Mouse (Mus musculus) limb, embryonic 12.5 days (tissue): ENCODE data around the gene Rab5a. TPM values are rescaled to one million over a fixed set of nuclear protein-coding genes. Genes with fewer than 3 reads are reported as not detected.

Experiments
- ATAC-seq: fragments of 200-750 bp; cut with Nextera tagmentation; 2 replicates; pipeline ENCODE4 v1.8.0; 2017; ENCODE audit warnings: low read depth, moderate TSS enrichment; ENCODE audit not compliant: insufficient number of reproducible peaks, insufficient read depth, low FRiP score, low TSS enrichment
- H3K27ac ChIP-seq: fragments of 300-500 bp; sonication (generic); 2 replicates; pipeline ENCODE4 v1.5.1; 2016; ENCODE audit warnings: mild to moderate bottlenecking, moderate library complexity
- H3K27me3 ChIP-seq: fragments of 300-500 bp; sonication (generic); 2 replicates; pipeline ENCODE4 v1.6.1; 2016; ENCODE audit warnings: mild to moderate bottlenecking, moderate library complexity
- H3K36me3 ChIP-seq: fragments of 300-500 bp; sonication (generic); 2 replicates; pipeline ENCODE4 v1.6.1; 2016; ENCODE audit warnings: mild to moderate bottlenecking, moderate library complexity
- H3K4me1 ChIP-seq: fragments of 300-500 bp; sonication (generic); replicated peaks from 2 replicates; pipeline ENCODE4 v1.6.1; 2016
- H3K4me2 ChIP-seq: fragments of 300-500 bp; sonication (generic); 2 replicates; pipeline ENCODE4 v1.6.1; 2016; ENCODE audit warnings: mild to moderate bottlenecking, moderate library complexity
- H3K4me3 ChIP-seq: fragments of 300-500 bp; sonication (generic); replicated peaks from 2 replicates; pipeline ENCODE4 v1.5.1; 2016; ENCODE audit warnings: mild to moderate bottlenecking
- H3K9ac ChIP-seq: fragments of 300-500 bp; sonication (generic); replicated peaks from 2 replicates; pipeline ENCODE4 v1.6.1; 2016; ENCODE audit warnings: mild to moderate bottlenecking, moderate library complexity
- H3K9me3 ChIP-seq: fragments of 300-500 bp; sonication (generic); 2 replicates; pipeline ENCODE4 v1.6.1; 2016; ENCODE audit warnings: mild to moderate bottlenecking, moderate library complexity
- WGBS: fragments of 180-500 bp; shearing (Covaris S2); methylation state at CpG from one replicate; pipeline ENCODE4 v1.1.7; 2016; 5-methylcytosine and 5-hydroxymethylcytosine counted together
- polyA plus RNA-seq: library from polyadenylated mRNA; unstranded; fragments of >200 nt; fragmentation: Nextera tagmentation; extraction: Ambion mirVana; gene quantifications from 2 replicates; pipeline ENCODE4 v1.2.1, GENCODE M21; 2016

Gene Rab5a
- polyA plus RNA-seq: 84.8 and 88.4 TPM in 2 replicates

DNA sequence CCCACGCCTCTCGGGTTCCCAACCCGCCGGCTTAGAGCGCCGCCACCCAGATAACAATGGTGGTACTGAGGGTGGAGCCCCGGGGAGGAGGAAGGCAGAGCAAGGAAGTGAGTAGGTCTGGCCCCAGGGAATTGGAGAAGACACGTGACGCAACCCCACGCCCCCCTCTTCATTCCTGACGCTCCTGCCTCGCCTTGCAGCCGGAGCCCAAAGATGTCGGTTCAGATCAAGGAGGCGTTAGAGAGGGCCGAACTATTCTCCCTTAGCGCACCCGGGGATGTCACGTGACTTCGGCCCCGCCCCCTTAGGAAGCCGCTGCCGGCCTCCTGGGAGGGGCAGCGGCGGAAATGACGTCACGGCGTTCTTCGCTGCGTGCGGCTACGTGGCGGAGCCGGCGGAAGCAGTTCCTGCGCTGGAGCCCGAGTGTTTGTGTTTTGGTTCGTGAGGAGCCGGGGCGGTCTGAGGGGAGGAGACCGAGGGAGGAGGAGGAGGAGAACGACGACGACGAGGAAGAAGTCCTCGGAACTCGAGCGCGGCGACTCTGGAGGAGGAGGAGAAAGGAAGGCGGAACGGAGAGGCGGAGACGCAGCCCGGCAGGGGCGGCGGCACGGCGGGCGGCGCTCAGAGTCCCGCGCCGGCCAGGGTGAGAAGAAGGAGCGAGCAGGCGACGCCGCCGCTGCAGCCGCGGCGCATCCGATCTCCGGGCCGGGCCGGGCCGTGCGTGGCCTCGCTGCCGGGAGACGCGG, at the start of gene Rab5a:
Gene Rab5a (plus strand): TSS at position 377 of the 746 bp plus-strand sequence.
- peak; percentile 98 for ATAC-seq

DNA sequence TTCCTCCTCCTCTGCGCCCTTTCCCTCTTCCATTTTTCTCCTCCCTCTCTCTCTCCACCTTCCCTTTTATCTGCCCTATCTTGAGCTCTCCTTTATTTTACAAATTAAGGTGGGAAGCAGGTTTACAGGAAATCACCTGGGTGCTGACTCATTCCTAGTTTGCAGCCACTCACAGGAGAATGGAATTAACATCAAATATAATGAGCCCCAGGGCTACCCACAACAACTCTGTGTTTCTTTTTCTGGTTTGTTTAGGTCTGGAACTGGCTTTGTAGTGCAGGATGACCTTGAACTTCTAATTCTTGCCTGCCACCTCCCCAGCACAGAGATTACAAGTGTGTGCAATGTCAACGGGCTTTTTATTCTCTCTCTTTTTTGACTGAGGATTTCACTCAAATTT, 22.9 kb upstream of the Rab5a start:
- ATAC-seq: no peak
- Histone ChIP-seq H3K4me2 (no peak overlapping the region), H3K27ac (no peak overlapping the region), H3K4me3 (no peak overlapping the region), H3K9ac (no peak overlapping the region), H3K4me1 (no peaks in the 10 kb centered on the region), H3K36me3 (no peaks in the 10 kb centered on the region), H3K27me3 (no peaks in the 10 kb centered on the region), H3K9me3 (0 out of 2 replicates have a peak, but pooled peaks cover 4% of the 10 kb centered on the region)
- WGBS: 89% methylated on average over 2 of the region's 2 CpGs

More for the DNA sequence above, at the start of gene Rab5a:
- Histone ChIP-seq H3K4me2 (peak within 1 kb of the TSS; percentile 76), H3K4me1 (peaks cover 12% of the 10 kb centered on the region), H3K27me3 (no peaks in the 10 kb centered on the region), H3K9ac (peak within 1 kb of the TSS; percentile 97), H3K4me3 (peak within 1 kb of the TSS; percentile 83), H3K9me3 (no peaks in the 10 kb centered on the region), H3K27ac (peak within 1 kb of the TSS; percentile 98), H3K36me3 (peaks cover 3% of the 10 kb centered on the region; the same call in 1 of the 2 replicates)
- WGBS: under 1% methylated on average over 53 of the region's 82 CpGs

DNA sequence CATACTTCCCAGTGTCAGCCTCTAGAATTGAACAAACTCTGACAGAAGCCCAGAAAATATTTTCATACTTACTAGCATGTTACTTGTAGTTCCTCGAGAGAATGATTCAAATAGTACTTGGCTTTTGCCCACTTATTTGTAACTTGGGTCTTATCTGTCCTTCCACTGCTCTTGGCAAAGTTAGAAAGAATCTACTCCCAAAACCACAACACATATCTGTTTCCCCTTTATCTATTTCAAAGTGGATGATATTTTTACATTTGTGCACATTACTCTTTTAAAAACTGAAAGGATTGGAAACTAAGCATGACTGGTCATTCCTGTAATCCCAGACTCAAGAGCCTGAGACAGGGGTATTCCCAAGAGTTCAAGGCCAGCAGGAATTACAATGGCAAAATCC, 22.3 kb upstream of the Rab5a start:
- no peak overlapping the region for H3K4me2 ChIP-seq
- H3K27me3 ChIP-seq: no peaks in the 10 kb centered on the region
- WGBS: 92% methylated on average over 1 of the region's 1 CpGs
- H3K27ac ChIP-seq: no peak overlapping the region
- 0 out of 2 replicates have a peak, but pooled peaks cover 4% of the 10 kb centered on the region for H3K9me3 ChIP-seq
- H3K36me3 ChIP-seq: no peaks in the 10 kb centered on the region
- H3K4me3 ChIP-seq: no peak overlapping the region
- no peak for ATAC-seq
- no peak overlapping the region for H3K9ac ChIP-seq
- no peaks in the 10 kb centered on the region for H3K4me1 ChIP-seq

DNA sequence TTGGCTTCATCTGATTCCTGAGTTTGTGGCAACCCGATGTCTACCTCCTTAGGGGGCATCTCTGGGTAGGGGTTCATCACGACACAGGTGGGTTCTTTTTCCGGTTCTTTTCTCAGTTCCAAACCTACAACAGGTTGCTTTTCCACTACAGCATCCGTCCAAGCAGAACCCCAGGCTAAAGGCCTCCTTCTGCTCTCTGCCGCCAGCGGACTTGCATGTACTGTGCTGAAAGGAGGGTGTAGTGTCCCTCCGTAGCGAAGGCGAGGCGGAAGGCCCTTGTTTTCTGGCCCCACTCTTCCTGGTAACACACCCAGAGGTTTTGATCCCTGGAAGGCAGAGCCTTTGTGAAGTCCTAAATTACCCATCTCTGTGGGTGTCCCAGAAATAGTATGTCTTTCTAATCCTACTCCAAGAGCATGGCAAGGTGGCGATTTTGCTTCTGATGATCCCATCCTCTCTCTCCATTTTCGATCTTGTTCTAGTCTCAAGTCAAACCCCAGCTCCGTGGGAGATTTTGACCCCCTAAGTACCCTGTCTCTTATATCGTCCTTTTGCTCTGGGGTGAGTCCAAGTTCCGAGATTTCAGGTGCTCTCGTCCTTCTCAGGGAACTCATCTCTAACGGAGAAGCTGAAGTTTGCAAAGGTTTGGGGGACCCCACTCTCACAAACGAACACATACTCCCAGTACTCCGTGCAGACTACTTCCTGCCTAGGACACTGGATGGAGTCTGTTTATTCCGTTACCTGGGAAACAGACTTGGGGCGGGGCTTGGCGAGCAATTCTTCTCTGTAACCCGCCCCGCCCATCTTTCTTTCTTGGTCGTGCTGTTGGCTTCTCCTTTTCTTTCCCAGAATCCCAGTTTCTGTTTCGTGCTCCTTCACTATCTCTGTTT, 16.2 kb upstream of the Rab5a start, which contains the start of gene Efhb:
Gene Efhb (minus strand): TSS at position 719 of the 893 bp plus-strand sequence.
- 23% methylated on average over 26 of the region's 26 CpGs for WGBS
- no peaks in the 10 kb centered on the region for H3K9me3 ChIP-seq
- peak; percentile 92 for ATAC-seq
- H3K4me2 ChIP-seq: peak within 1 kb of the TSS; percentile 60
- no peaks in the 10 kb centered on the region for H3K27me3 ChIP-seq
- no peaks in the 10 kb centered on the region for H3K4me1 ChIP-seq
- H3K27ac ChIP-seq: no peak within 1 kb of the TSS
- peak within 1 kb of the TSS; percentile 43 for H3K4me3 ChIP-seq
- H3K9ac ChIP-seq: peak within 1 kb of the TSS; percentile 44
- H3K36me3 ChIP-seq: no peaks in the 10 kb centered on the region

DNA sequence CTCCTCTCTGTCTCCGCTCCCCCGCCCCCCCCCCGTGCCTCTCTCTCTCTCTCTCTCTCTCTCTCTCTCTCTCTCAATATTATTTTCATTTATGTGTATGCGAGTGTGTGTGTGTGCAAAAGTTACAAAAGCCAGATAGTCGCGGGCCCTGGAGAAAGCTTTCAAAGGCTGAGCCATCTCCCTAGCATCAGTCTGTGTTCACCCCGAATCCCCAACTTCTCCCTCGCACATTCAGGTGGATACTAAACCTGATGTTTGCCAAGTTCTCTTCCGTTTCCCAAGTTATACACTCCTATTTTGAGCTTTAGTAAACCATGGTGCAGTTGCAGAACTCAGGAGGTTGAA, 15.6 kb upstream of the Rab5a start:
- Histone ChIP-seq H3K4me1 (no peaks in the 10 kb centered on the region), H3K27me3 (no peaks in the 10 kb centered on the region), H3K27ac (no peak overlapping the region), H3K36me3 (no peaks in the 10 kb centered on the region), H3K9me3 (no peaks in the 10 kb centered on the region), H3K4me3 (peak overlapping the region; percentile 43), H3K4me2 (peak overlapping the region; percentile 60), H3K9ac (peak overlapping the region; percentile 44; the same call in 1 of the 2 replicates)
- 25% methylated on average over 6 of the region's 9 CpGs for WGBS
- ATAC-seq: no peak

DNA sequence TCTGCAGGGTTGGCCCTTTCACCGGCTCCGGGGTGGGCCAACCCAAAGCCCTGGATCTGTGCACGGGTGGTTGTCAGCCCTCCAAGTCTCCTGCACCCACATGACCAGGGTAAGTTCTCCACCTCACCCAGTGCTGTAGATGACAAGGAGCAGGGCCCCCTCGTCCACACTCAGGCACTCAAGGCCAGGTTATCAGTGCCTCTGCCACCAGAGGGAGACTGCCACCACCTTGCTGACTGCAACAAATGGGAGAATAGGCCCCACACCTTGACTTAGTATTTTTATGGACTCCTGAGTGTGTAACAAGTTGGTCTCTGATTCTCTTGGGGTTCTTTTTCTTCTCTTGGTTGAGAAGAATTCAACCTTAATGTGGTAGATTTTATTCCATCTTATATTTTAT, 13.5 kb upstream of the Rab5a start:
- WGBS: 51% methylated on average over 4 of the region's 4 CpGs
- Histone ChIP-seq H3K9me3 (no peaks in the 10 kb centered on the region), H3K4me2 (no peak overlapping the region), H3K27me3 (no peaks in the 10 kb centered on the region), H3K4me3 (no peak overlapping the region), H3K4me1 (no peaks in the 10 kb centered on the region), H3K27ac (no peak overlapping the region), H3K9ac (no peak overlapping the region), H3K36me3 (no peaks in the 10 kb centered on the region)
- no peak for ATAC-seq

DNA sequence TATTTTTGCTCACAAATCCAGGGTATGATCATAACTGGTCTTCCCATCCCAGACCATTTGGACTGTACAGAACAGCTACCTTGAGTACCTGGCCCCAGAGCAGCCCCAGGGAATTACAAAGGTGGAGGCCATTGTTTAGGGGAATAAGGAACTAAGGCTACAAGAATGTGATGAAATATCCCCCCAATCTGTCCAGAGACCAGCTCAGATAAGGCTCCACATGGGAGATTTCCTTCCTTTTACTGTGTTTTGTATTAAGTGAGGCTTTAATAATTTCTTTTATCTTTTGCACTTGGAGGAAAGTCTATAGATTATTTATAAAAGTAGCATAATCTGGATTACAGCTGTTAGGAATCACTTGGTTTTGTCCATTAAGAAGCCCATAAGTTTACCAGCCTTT, 10.3 kb upstream of the Rab5a start:
- Histone ChIP-seq H3K4me3 (no peak overlapping the region), H3K4me1 (no peaks in the 10 kb centered on the region), H3K4me2 (no peak overlapping the region), H3K9me3 (no peaks in the 10 kb centered on the region), H3K9ac (no peak overlapping the region), H3K27me3 (no peaks in the 10 kb centered on the region), H3K36me3 (no peaks in the 10 kb centered on the region), H3K27ac (no peak overlapping the region)
- no peak for ATAC-seq

DNA sequence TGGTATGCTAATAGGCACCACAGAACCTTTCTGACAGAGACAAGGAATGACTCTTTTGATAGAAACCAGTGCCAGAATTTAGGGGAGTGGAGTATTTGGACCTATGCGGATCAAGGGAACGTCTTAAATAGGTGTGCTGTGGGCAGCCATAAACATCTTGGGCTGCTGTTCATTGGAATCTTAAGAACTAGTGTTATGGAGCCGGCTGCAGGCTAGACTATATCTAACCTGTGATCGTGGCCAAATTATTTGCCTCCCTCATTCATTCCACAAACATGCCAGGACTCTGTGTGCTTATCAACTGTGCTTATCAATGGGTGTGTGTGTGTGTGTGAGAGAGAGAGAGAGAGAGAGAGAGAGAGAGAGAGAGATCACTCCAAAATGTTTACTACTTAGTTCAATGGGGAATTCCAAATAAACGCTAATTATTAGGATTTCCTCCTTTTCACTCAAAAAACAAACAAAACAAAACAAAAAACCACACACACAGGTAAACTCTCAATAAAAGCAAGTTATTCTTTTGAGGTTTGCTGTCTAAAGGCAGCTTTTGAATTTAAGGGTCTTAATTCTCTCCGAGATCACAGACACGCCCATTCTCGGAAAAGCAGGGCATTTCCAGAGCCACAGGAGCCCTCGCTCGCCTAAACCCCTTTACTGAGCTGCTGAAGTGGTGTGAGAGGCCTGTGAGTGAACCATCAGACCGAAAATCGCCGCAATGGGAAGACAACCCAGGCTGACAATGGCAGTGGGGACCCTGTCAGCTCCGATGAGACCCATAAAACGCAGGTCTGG, 772 bp upstream of the Rab5a start:
- Histone ChIP-seq H3K36me3 (no peaks in the 10 kb centered on the region), H3K4me3 (peak overlapping the region; percentile 83), H3K4me2 (peak overlapping the region; percentile 60), H3K27me3 (no peaks in the 10 kb centered on the region), H3K27ac (peak overlapping the region; percentile 98), H3K9me3 (no peaks in the 10 kb centered on the region), H3K9ac (peak overlapping the region; percentile 76), H3K4me1 (peaks cover 12% of the 10 kb centered on the region)
- WGBS: 7% methylated on average over 15 of the region's 15 CpGs
- no peak; the same call in 1 of the 2 replicates for ATAC-seq

DNA sequence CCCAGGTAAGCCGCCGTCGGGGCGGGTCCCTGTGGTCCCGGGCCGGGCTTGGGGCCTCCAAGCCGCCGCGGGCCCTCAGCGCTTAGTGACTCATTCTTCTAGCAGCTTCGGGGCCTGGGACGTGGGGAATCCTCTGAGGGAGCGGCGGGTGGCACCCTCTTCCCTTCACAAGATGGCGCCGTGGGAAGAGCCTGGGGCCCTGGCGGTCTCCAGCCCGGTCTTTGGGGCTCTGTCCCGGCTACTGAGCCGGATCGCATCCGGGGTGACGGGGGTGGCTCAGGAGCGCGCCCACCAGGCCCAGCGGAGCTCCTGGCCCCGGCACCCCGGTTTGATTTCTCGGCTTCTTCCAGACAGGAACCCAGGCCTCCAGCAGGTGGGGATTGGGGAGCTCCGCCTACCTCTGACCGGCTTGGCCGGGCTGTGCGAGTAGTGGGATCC, 589 bp downstream of the Rab5a start:
- WGBS: 0% methylated on average over 33 of the region's 33 CpGs
- H3K4me3 ChIP-seq: peak overlapping the region; percentile 83
- no peaks in the 10 kb centered on the region for H3K27me3 ChIP-seq
- peak overlapping the region; percentile 97 for H3K9ac ChIP-seq
- peaks cover 8% of the 10 kb centered on the region for H3K36me3 ChIP-seq
- H3K27ac ChIP-seq: peak overlapping the region; percentile 98
- no peaks in the 10 kb centered on the region for H3K9me3 ChIP-seq
- peak; percentile 16; the same call in 1 of the 2 replicates for ATAC-seq
- H3K4me1 ChIP-seq: peaks cover 12% of the 10 kb centered on the region
- peak overlapping the region; percentile 76 for H3K4me2 ChIP-seq

DNA sequence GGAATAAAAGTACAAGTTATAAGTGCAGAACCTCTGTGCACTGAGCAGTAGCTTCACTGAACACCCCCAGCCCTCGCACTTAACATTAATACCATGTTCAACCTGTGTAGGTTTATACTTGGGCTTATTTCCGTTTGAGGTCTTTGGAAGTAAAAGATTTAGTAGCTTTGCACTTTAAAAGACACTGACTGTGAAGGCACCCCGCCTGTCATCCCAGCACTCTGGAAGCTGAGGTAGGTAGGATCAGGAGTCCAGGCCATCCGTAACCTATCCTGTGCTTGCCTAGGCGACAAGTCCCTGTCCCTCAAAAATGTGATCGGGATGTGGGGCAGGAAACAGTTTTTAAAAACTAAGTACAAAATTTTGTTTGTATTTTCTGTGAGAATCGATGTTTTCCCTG, 1.4 kb downstream of the Rab5a start:
- no peak for ATAC-seq
- H3K9ac ChIP-seq: peak overlapping the region; percentile 97
- peak overlapping the region; percentile 83 for H3K4me3 ChIP-seq
- H3K4me2 ChIP-seq: peak overlapping the region; percentile 76
- peaks cover 16% of the 10 kb centered on the region for H3K36me3 ChIP-seq
- H3K4me1 ChIP-seq: peaks cover 12% of the 10 kb centered on the region
- no peaks in the 10 kb centered on the region for H3K27me3 ChIP-seq
- H3K27ac ChIP-seq: no peak overlapping the region
- WGBS: 55% methylated on average over 7 of the region's 7 CpGs
- H3K9me3 ChIP-seq: no peaks in the 10 kb centered on the region
